Mouse (Mus musculus) ES-Bruce4 (cell line): Measurements from ENCODE around the gene Tubg1.

ENCODE experiments used
- CTCF ChIP-seq: IDR thresholded peaks from one replicate; pipeline ENCODE4 v1.8.1; 2011; ENCODE audit warnings: low read depth, low read length
- POLR2A ChIP-seq: IDR thresholded peaks from one replicate; pipeline ENCODE4 v1.8.1; 2011; ENCODE audit warnings: low read length; ENCODE audit not compliant: insufficient read depth

- TF ChIP-seq POLR2A: no peak
- TF ChIP-seq CTCF: peak; percentile 5
Observed at GRCm38 (mm10) chr11:101174851-101175628, 55.3 kb downstream of the Tubg1 start, which contains the start of gene Ccr10.
